Mouse (Mus musculus) left cerebral cortex, adult 18-20 months (tissue): Measurements from ENCODE around the gene Yeats2. TPM values are rescaled to one million over a fixed set of nuclear protein-coding genes. Genes with fewer than 3 reads are reported as not detected.

Source experiments
- DNase-seq, 2 experiments: peaks; one replicate each; pipeline ENCODE4 v3.0.0; 2021 to 2022; ENCODE audit warnings: low spot score in 2 of 2, mixed read lengths in 1 of 2
- total RNA-seq, 2 experiments: library from RNA; stranded (reverse); gene quantifications; 2 replicates each; pipeline ENCODE4 v1.2.3; 2021

Yeats2 gene
- total RNA-seq, 2 experiments from 2014 or later, result 28.6 to 33.3 TPM

DNA sequence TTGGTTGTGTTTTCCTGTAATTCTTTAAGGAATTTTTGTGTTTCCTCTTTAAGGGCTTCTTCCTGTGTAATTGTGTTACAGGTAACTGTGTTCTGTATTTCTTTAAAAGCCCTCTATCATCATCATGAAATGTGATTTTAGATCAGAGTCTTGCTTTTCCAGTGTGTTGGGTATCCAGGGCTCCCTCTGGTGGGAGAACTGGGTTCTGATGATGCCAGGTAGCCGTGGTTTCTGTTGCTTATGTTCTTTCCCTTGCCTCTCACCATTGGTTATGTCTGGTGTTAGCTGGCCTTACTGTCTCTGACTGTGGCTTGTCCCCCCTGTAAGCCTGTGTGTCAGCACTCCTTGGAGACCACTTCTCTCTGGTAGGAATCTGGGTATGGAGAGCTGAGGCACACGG lies 44.5 kb downstream of the Yeats2 start:
- DNase-seq, result peak; percentile 26 to 39

DNA sequence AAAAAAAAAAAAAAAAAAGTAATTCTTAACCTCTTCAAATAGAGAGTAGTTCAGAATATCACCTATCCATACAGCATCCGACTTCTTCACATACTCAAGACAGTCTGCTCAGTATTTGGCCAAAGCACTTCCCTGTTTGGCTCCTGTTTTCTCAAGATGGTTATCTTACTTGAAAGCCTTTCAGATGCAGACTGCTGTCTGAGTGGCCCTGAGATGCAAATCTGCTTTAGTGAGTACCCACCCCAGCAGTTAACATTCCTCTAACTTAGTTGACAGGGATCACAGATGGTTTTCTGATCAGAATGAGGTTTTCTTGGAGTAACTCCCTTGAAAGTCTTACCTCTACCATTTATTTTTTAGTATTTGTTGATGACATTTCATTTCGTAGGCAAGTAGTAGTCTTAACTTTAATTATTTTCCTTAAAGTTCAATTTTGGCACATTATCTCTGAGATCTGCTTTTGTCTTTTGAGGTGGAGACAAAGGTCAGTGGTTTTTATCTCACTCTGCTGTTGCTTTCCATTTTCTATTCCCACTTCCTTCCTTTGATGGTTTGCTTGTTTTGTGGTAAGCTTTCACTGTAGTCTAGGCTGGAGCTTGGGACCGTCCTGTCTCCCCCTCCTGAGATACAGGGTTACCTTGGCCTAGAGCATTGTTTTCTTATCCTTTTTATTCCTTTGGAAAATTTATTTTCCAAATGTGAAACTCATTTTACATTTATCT lies 50.5 kb downstream of the Yeats2 start:
- DNase-seq, result no peak

DNA sequence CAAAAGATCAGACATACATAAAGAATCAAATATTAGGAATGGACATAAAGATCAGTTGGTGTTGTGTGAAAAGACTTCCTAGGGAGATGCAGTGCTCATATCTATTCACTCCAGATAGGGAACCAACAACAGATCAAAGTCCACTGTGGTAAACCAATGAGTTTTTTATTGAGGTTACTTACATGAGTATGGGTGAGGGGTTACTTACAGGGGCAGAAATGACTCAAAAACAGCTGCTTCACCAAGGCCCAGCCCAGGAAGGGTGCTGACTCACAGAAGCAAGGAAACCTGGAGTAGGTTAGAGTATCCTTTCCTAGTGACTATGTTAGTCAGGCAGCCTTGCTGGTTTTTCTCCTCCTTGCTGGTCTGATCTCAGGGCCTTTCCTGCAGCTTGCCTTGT lies 51.2 kb downstream of the Yeats2 start:
- DNase-seq, result no peak

DNA sequence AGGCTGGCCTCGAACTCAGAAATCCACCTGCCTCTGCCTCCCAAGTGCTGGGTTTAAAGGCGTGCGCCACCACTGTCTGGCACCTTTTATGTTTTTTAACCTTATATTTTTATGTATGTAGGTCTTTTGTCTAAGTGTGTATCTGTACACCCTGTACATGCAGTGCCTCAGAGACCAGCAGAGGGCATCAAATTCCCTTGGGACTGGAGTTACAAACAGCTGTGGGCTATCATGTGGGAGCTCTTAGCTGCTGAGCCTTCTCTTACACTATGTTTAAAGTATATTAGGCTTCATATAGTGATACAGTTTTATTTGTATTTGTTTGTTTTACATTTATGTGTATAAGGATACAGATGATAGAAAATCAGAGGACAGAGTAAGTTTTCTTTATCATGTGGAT lies 54.7 kb downstream of the Yeats2 start:
- DNase-seq, result no peak

DNA sequence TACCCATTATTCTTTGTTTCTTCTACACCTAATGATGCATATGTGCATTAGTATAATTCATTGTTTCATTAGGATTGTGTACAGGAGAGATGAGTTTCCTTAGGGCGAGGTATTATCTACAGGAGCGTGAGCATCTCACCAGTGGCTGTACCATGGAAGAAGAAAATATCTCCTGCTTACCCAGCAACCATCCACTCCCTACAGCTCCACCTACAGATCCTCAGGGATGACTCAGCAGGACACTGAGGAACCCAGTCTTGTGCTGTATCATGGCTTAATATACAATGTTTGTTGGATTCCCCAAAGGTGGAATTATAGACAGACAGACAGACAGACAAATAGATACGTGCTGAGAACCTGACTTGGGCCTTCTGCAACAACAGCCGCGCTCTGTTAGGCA lies 56.1 kb downstream of the Yeats2 start:
- DNase-seq, result no peak

DNA sequence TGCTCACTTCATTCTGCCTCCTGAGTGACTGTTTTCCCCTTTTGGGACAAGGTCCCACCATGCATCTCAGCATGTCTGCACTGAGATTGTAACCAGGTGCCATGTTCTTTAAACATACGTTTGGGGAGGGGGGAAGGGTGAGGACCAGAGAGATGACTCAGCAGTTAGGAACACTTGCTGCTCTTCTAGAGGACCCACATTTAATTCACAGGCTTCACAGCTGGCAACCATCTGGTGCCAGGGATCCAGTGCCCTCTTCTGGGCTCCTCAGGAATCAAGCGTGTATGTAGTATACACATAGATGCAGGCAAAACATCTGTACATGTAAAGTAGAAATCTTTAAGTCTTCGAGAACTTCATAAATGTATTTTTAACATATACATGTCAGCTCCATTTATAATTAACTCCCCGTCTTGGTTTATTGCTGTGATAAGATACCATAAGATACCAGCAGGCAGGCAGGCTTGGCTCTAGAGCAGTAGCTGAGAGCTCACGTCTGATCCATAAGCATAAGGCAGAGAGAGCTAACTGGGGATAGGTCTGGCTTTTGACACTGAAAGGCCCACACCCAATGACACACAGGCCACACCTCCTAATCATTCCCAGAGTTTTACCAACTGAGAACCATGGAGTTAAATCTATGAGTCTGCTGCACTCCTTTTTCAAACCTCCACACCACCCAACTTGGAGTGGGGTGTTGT lies 58.8 kb downstream of the Yeats2 start:
- DNase-seq, result no peak

DNA sequence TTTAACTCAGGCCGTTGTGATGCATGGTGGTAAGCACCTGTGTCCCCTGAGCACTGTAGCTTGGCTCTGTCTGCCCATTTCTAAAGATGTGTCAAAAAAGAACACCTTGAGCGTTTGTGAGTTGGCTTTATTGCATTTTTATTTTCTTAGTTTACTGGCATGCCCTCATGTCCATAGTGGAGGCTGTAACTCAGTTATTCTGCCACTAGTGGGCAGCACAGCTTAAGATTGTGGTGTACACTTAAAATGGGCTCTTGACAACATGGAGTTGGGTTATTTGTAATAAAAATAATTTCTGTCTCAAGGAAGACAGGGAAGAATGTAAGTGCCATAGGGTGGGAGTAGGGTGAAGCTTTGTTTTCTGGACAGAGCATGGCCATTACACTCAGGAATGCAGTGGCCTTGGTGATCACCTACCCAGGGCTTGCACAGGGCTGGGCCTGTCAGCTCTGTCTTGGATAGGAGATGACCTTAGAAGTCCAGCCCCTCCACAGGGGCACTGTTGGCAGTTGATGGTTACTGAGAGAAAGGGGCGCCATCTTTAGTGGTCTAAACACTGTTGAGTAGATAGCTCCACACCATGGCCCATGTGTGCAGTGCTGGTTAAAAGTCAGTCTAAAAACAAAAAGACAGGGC lies 72.8 kb downstream of the Yeats2 start:
- peak in 1 of 2 experiments; percentile 61 for DNase-seq

DNA sequence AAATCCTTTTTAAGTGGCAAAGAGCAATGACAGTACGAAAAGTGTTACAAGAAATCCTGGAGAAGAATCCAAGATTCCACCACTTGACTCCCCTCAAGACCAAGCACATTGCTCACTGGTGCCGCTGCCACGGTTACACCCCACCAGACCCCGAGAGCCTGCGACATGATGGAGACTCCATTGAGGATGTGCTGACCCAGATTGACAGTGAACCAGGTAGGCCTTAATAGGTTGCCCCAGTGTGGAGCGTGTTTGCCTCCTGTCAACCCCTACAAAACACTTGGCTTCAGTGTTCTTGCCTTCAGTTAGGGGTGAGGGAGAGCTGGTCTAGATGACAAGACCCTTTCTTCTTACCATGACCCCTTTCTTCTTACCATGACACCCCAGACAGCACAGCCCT lies 81.9 kb downstream of the Yeats2 start:
- no peak for DNase-seq

DNA sequence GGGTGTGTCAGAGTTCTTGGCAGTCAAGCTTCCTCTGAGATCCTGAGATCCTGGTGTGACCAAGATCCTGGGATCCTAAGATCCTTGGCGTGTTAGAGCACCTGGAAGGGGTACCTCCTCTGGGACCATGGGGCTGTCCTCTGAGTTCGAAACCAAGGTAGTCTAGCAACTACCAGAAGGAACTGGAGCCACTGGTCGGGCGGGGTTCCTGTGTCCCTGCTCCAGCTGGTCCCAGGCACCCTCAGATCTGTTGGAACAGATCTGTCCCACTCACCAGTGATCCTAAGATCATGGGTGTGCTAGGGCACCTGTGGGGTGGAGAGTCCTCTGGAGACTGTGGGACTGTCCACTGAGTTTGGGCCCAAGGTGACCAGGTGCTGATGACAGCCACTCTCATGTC lies 85.8 kb downstream of the Yeats2 start:
- no peak for DNase-seq

DNA sequence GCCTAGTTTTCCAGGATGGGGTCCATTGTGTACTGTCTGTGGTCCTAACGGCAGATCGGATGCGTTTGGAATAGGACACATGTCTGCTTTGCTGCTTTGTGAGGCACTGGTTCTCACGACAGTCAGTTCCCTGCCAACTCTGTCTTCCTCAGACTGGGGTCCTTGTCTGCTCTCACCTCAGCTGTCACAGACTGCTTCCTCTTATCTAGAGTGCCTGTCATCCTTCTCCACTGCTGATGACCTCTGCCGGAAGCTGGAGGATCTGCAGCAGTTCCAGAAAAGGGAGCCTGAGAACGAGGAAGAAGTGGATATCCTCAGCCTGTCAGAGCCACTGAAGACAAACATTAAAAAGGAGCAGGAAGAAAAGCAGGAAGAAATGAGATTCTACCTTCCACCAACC lies 86.6 kb downstream of the Yeats2 start:
- DNase-seq, result no peak

DNA sequence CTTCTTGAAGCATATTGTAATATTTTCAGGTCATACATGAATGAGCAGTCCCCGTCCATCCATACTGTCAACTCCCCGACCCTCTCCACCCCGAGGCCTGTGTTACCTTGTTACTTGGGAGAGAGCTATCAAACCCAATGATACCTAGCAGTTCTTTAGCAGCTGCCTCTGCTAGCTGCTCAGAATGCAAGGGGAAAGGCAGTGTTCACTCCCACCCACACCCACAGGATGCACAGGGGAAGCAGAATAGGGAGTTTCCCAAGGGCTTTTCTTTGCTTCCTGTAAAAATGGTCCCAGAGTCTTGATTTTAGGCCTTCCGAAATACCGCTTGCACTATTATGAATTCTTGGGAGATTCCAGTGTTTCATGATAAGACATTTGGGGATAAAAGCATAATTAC lies 87.3 kb downstream of the Yeats2 start:
- DNase-seq, result no peak

DNA sequence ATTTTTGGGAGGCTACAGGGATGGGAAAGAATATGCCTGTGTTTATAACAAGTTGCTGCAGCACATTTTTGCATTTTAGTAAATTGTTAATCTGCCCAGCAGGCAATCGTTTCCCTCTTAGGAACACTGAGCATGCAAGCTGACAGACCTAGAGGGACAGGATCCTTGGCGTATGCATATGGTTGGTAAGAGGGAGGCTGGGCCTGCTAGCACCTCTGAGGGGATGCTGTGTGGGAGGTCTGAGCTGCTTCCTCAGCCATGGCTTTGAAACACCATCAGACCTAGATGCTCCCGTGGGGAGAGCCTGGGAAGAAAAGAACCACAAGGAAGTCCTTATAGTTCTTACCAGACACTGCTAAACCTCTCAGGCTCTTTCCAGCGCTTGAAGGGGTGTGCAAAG lies 93.5 kb downstream of the Yeats2 start:
- no peak for DNase-seq

DNA sequence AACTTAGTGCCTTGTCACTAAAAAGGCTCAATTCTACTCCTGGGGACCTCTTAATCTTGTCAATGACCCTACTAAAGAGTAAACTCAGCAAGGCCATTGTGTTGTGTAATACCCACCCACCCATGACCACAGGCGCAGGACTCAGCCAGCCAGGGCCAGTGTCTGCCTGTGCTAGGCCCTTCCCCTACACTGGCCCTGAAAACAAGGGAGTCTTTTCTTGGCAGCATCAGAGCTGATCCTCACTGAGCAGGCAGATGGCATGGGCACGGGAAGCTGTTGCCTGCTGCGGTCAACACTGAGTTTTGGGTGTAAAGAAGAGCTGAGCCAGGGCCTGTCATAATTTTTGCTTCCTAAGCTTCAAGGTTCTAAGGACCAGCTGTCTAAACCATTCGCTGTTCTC lies 96.6 kb downstream of the Yeats2 start:
- peak in 1 of 2 experiments; percentile 33 for DNase-seq

DNA sequence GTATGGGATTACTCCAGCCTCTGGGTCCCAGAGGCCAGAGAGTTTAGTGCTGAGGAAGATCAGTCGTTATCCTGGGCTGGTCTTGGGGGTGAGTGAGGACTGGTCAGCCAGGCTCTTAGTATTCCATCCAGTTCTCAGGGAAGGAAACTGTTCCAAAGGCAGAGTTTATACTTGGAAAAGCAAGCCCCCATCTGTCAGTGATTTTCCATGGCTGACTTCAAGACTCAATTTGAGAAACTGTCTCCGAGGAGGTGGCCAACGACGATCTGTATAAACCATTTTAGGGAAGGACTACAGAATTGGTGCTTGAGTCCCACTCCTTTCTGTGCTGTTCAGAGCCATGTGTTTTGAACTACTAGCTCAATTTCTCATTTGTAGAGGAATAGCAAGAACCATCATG lies 97.8 kb downstream of the Yeats2 start:
- DNase-seq, result no peak

DNA sequence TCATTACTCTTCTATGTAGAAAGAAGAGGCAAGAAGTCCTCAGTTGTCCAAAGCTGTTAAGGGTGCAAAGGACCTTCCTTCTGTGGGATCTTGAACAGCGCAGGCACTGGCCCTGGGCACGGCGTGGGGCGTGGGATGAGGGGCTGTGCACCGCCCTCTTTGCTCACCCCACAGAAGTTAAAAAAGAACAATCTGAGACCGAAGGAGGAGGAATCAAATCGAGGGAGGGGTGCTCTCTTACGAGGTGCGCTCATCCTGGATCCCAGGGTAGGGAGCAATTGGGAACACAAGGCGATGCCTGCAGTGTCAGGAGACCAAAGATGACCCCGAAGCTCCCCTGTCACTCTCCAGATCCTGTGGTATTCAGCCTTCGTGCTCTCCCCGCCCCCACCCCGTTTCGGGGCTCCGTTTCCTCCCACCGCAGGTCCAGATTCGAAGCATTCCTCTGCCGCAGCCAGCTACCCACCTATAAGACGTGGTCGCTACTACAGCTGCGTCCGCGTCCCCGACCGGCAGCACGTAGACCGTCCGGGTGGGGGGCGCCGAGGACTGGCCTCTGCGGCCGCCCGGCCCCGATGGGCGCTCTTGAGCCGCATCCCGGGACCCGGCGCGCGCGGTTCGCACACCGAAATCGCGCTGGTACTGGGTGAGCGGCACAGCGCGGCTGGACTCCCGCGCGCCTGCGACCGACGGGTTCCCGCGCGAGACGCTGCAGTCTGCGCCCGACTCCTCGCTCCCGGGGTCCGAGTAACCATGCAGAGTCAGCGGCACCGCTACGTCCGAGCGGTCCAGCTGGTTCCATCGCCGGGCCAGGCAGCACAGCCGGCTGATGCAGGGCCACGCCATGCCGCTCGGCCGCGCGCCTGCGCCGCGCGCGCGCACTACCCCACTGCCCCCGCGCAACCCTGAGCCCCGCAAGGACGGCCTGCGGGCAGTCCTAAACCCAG lies 99.9 kb downstream of the Yeats2 start, which contains the start of gene Map6d1:
Map6d1 (minus strand) TSS at position 891 of the 947 bp plus-strand sequence.
- peak; percentile 64 to 72 for DNase-seq

DNA sequence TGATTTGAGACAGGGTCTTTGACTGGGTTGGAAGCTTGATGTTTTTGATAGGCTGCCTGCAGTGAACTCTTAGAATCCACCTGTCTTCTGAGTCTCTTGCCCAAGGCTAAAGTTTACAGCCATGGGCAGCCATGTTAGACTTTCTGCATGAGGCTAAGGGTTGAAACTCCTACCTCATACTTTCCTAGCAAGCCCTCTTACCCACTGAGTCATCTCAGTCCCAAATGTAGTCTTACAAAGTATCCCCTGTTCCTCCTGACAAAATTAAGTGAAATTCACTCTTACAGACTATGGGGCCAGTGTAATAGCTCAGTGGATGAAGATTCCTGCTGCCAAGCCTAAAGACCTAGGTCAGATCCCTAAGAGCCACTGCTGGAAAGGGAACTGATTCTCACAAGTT lies 106.2 kb downstream of the Yeats2 start:
- DNase-seq, result no peak

DNA sequence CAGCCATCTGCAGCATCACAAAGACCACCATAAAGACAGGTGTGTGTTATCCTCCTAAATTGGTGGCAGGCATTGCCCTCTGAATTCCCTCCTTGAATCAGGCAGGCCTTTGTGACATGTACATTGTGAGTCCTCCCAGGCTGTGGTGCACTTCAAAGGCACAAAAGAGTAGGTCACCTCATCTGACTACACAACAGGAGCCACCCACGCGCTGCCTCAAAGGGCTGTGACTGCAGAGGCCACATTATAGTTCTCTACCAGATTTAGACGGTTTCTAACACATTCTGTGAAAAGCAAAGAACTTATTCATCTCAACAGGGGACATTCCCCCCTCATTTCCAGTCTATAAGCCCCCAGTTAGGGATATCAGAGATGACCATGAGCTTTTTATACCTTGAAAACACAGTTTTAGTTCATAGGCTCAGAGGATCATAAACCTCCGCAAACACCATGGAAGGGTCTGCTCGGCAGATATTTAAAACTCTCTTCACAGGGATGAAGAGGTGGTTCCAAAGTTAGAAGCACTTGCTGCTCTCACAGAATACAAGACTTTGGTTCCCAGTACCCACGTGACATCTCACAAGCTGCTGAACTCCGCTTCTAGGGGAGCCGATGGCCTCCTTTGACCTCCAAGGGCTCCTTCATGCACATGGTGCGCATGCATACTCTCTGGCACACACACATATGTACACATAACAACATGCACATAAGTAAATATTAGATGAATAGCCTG lies 107.7 kb downstream of the Yeats2 start:
- peak in 1 of 2 experiments; percentile 68 for DNase-seq

DNA sequence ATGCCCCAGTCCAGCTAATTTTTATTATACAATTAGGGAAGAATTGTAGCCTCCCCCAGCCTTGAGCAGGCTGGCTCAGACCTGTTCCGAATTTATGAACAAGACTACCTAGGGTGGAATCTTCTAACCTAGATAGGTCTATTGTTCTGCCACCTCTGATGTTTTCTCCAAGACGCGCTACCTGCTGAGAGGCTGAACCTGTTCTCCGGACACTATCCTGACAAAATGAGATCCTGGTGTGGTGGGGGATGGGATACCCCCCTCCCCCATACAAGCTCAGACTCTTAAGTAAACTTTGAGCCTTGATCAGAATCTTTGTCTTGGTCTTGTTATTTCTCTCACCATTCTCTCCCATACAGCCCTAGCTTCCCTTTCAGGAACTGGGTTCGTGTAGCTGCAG lies 117.1 kb downstream of the Yeats2 start:
- no peak for DNase-seq

DNA sequence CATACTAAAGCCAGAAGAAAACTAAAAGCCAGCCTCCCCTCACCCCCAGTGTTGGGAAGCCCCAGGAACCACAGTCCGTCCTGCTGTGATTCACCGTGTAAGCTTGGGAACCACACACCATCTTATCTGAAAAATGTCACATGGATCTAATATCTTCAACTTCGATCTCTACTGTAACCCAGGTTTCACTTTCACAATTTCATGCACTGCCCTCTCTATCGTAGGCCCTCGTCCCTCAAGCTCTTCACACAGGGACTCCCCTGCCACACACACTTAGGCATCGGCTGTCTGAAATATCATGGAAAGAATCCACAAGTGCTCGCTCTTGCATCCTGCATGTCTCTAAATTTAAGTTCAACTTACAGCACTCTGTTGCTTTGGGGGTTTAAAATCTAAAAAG lies 124.2 kb downstream of the Yeats2 start:
- no peak for DNase-seq

DNA sequence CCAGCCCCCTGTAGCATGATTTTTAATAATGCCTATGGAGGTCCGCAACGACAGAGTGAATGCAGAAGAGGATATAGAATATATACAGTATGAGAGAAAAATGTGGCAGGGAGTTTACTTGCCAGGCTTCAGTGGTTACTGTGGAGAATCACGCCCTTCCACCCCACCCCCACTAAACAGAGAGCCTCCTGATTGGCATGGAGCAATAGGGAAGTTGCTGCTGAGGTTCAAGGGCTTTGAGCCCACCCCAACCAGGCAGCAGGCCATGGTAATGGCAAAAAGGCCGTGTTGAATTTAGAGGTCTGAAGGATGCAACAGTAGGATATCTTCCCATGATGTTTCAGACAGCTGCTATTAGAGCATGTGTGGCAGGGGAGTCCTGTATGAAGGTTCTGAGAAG lies 130.5 kb downstream of the Yeats2 start:
- DNase-seq, result no peak

DNA sequence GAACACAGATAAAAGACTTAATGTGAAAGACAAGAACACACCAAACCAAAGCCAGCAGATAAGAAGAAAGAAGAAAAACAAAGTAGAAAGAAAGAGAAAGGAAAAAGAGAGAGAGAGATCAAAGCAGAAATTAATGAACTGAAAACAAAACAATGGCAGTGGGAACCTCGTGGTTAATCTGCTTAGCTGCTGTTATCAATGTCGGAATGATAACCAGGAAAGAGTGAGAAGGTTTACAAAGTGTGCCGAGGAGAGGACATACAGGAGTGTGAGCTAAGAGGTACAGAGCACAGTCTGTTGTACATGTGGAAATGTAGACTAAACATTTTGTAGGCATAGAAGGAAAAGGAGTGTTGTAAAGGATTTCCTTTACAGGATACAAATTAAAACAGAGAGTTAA lies 132.1 kb downstream of the Yeats2 start:
- DNase-seq, result no peak
